Mouse (Mus musculus): Measurements from ENCODE around the gene Canx. TPM values are rescaled to one million over a fixed set of nuclear protein-coding genes. Genes with fewer than 3 reads are reported as not detected.
A peak's percentile ranks its signal among the peaks of the same experiment; 100 is the strongest.

Canx gene
- polyA plus RNA-seq, 1 experiment, result 118 TPM

DNA sequence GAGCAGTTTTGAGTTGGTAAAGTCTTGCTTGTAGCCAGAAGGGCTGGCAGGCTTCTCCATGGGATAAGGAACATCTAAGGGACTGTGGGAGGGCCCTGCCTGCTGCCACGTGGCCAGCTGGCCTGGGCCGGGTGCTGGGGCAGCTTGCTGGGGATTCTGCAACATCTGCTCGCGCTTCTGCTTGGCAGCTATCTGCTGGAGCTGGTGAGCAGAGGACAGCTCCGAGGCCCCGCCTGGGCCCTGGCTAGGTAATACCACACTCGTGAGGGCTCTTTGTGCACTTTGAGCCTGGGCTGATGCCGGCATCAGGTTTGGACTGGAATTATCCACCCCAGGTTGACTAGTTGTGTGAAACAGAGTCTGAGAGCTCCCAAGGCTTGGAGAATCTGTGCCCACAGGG, 59.5 kb downstream of the Canx start:
- WGBS, result 44% methylated on average over 8 of the region's 8 CpGs
- H3K27me3 ChIP-seq (replicated peaks; ENCODE audit: control insufficient read depth, insufficient read depth, low read length), result no peaks in the 10 kb centered on the region
- H3K4me3 ChIP-seq (ENCODE audit: insufficient read depth, low read depth, low read length), result no peak overlapping the region
- H3K27ac ChIP-seq (ENCODE audit: insufficient read depth, low read depth, low read length), result peak overlapping the region; percentile 69
- H3K4me1 ChIP-seq (ENCODE audit: control insufficient read depth, insufficient read depth, low read length), result peaks cover 16% of the 10 kb centered on the region; the same call in 1 of the 2 replicates
- no peak for TF ChIP-seq POLR2A (IDR thresholded peaks at IDR 0.05; ENCODE audit: low read depth, low read length)
- no peak for TF ChIP-seq CTCF (conservative IDR thresholded peaks at IDR 0.05; ENCODE audit: insufficient read depth, insufficient read length, low read depth, low read length)
- no peaks in the 10 kb centered on the region for H3K36me3 ChIP-seq (ENCODE audit: control insufficient read depth, insufficient read depth, low read length)
- peak; percentile 93 for DNase-seq

- Histone ChIP-seq H3K4me1 (ENCODE audit: control insufficient read depth, insufficient read depth, low read length) (peaks cover 16% of the 10 kb centered on the region; the same call in 1 of the 2 replicates), H3K27ac (ENCODE audit: insufficient read depth, low read depth, low read length) (no peak overlapping the region), H3K4me3 (ENCODE audit: insufficient read depth, low read depth, low read length) (no peak overlapping the region), H3K27me3 (replicated peaks; ENCODE audit: control insufficient read depth, insufficient read depth, low read length) (no peaks in the 10 kb centered on the region), H3K36me3 (ENCODE audit: control insufficient read depth, insufficient read depth, low read length) (no peaks in the 10 kb centered on the region)
- 86% methylated on average over 3 of the region's 3 CpGs for WGBS
- no peak for DNase-seq
- no peak for TF ChIP-seq POLR2A (IDR thresholded peaks at IDR 0.05; ENCODE audit: low read depth, low read length)
- no peak for TF ChIP-seq CTCF (conservative IDR thresholded peaks at IDR 0.05; ENCODE audit: insufficient read depth, insufficient read length, low read depth, low read length)
Observed at GRCm38 (mm10) chr11:50263198-50263597, 62.3 kb downstream of the Canx start.

GRCm38 (mm10) chr11:50262020-50262419, 63.5 kb downstream of the Canx start:
- peak; percentile 76 for DNase-seq
- Histone ChIP-seq H3K27me3 (replicated peaks; ENCODE audit: control insufficient read depth, insufficient read depth, low read length) (no peaks in the 10 kb centered on the region), H3K4me3 (ENCODE audit: insufficient read depth, low read depth, low read length) (no peak overlapping the region), H3K36me3 (ENCODE audit: control insufficient read depth, insufficient read depth, low read length) (no peaks in the 10 kb centered on the region; the same call in 1 of the 2 replicates), H3K27ac (ENCODE audit: insufficient read depth, low read depth, low read length) (no peak overlapping the region), H3K4me1 (ENCODE audit: control insufficient read depth, insufficient read depth, low read length) (peaks cover 8% of the 10 kb centered on the region; the same call in 1 of the 2 replicates)
- no peak for TF ChIP-seq POLR2A (IDR thresholded peaks at IDR 0.05; ENCODE audit: low read depth, low read length)
- peak; percentile 75 for TF ChIP-seq CTCF (conservative IDR thresholded peaks at IDR 0.05; ENCODE audit: insufficient read depth, insufficient read length, low read depth, low read length)
- 43% methylated on average over 4 of the region's 4 CpGs for WGBS

GRCm38 (mm10) chr11:50258310-50258709, 67.2 kb downstream of the Canx start:
- 72% methylated on average over 7 of the region's 7 CpGs for WGBS
- TF ChIP-seq POLR2A (IDR thresholded peaks at IDR 0.05; ENCODE audit: low read depth, low read length) (no peak), CTCF (conservative IDR thresholded peaks at IDR 0.05; ENCODE audit: insufficient read depth, insufficient read length, low read depth, low read length) (no peak)
- DNase-seq, result no peak
- no peaks in the 10 kb centered on the region for H3K27me3 ChIP-seq (replicated peaks; ENCODE audit: control insufficient read depth, insufficient read depth, low read length)
- H3K36me3 ChIP-seq (ENCODE audit: control insufficient read depth, insufficient read depth, low read length), result peaks cover 2% of the 10 kb centered on the region
- no peak overlapping the region for H3K4me3 ChIP-seq (ENCODE audit: insufficient read depth, low read depth, low read length)
- no peak overlapping the region for H3K27ac ChIP-seq (ENCODE audit: insufficient read depth, low read depth, low read length)
- H3K4me1 ChIP-seq (ENCODE audit: control insufficient read depth, insufficient read depth, low read length), result peaks cover under 1% of the 10 kb centered on the region; the same call in 1 of the 2 replicates

GRCm38 (mm10) chr11:50256615-50257014, 68.9 kb downstream of the Canx start:
- Histone ChIP-seq H3K4me1 (ENCODE audit: control insufficient read depth, insufficient read depth, low read length) (peaks cover 15% of the 10 kb centered on the region), H3K4me3 (ENCODE audit: insufficient read depth, low read depth, low read length) (no peak overlapping the region), H3K27ac (ENCODE audit: insufficient read depth, low read depth, low read length) (no peak overlapping the region), H3K27me3 (replicated peaks; ENCODE audit: control insufficient read depth, insufficient read depth, low read length) (no peaks in the 10 kb centered on the region), H3K36me3 (ENCODE audit: control insufficient read depth, insufficient read depth, low read length) (peaks cover 2% of the 10 kb centered on the region)
- DNase-seq, result no peak
- no peak for TF ChIP-seq POLR2A (IDR thresholded peaks at IDR 0.05; ENCODE audit: low read depth, low read length)
- no peak for TF ChIP-seq CTCF (conservative IDR thresholded peaks at IDR 0.05; ENCODE audit: insufficient read depth, insufficient read length, low read depth, low read length)
- WGBS, result 73% methylated on average over 7 of the region's 7 CpGs

- Histone ChIP-seq H3K36me3 (ENCODE audit: control insufficient read depth, insufficient read depth, low read length) (peaks cover 2% of the 10 kb centered on the region), H3K27me3 (replicated peaks; ENCODE audit: control insufficient read depth, insufficient read depth, low read length) (no peaks in the 10 kb centered on the region), H3K4me1 (ENCODE audit: control insufficient read depth, insufficient read depth, low read length) (peaks cover 18% of the 10 kb centered on the region), H3K27ac (ENCODE audit: insufficient read depth, low read depth, low read length) (no peak overlapping the region), H3K4me3 (ENCODE audit: insufficient read depth, low read depth, low read length) (no peak overlapping the region)
- no peak for DNase-seq
- TF ChIP-seq POLR2A (IDR thresholded peaks at IDR 0.05; ENCODE audit: low read depth, low read length) (no peak), CTCF (conservative IDR thresholded peaks at IDR 0.05; ENCODE audit: insufficient read depth, insufficient read length, low read depth, low read length) (no peak)
- WGBS, result 54% methylated on average over 12 of the region's 12 CpGs
Observed at GRCm38 (mm10) chr11:50254010-50254580, 71.4 kb downstream of the Canx start.

DNA sequence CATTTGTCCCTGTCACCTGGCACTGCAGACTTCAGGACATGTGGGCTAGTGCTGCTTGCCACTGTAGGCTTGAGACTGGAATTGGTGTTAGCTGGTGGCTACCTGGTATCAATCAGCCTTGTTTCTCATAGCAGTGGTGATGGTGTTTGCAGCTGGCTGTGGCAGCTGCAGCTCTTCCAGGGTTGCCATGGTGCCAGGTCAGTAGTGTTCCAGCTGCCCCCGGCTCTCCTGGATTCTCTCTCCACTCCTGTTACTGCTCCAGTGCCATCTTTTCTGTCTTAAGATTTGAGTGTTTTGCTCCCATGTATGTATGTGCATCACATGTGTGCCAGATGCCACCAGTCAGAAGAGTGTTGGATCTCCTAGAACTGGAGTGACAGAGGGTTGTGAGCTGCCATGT, 72.1 kb downstream of the Canx start:
- no peak overlapping the region for H3K27ac ChIP-seq (ENCODE audit: insufficient read depth, low read depth, low read length)

More for the DNA sequence above, 72.1 kb downstream of the Canx start:
- H3K4me1 ChIP-seq (ENCODE audit: control insufficient read depth, insufficient read depth, low read length), result peaks cover 18% of the 10 kb centered on the region
- H3K4me3 ChIP-seq (ENCODE audit: insufficient read depth, low read depth, low read length), result no peak overlapping the region
- H3K36me3 ChIP-seq (ENCODE audit: control insufficient read depth, insufficient read depth, low read length), result peaks cover 2% of the 10 kb centered on the region
- no peak for DNase-seq
- TF ChIP-seq POLR2A (IDR thresholded peaks at IDR 0.05; ENCODE audit: low read depth, low read length) (no peak), CTCF (conservative IDR thresholded peaks at IDR 0.05; ENCODE audit: insufficient read depth, insufficient read length, low read depth, low read length) (no peak)
- no peaks in the 10 kb centered on the region for H3K27me3 ChIP-seq (replicated peaks; ENCODE audit: control insufficient read depth, insufficient read depth, low read length)
- WGBS, result 53% methylated on average over 1 of the region's 1 CpGs

Data from kidney, adult 2 months (tissue).